Mouse (Mus musculus) adrenal gland, adult 2 months (tissue): ENCODE results near the gene Col6a5. TPM values are rescaled to one million over a fixed set of nuclear protein-coding genes. Genes with fewer than 3 reads are reported as not detected.
"Not testable (repeated sequence)": the region's sequence is repeated elsewhere in the genome, so short reads cannot be mapped to it uniquely, and the experiment has no call there.

ENCODE experiments used
- DNase-seq: peaks from one replicate; pipeline ENCODE4 v3.0.0; 2021
- polyA plus RNA-seq: library from polyadenylated mRNA; depleted of rRNA; stranded (reverse); fragments of >200 nt; gene quantifications from 2 replicates; pipeline ENCODE4 v1.2.3, GENCODE M21; 2012
- total RNA-seq, 2 experiments: library from RNA; stranded (reverse); gene quantifications; 2 replicates each; pipeline ENCODE4 v1.2.3; 2021

The Col6a5 gene
- total and polyA plus RNA-seq, 3 experiments: 0.30 to 5.8 (median 1.8) TPM

DNA sequence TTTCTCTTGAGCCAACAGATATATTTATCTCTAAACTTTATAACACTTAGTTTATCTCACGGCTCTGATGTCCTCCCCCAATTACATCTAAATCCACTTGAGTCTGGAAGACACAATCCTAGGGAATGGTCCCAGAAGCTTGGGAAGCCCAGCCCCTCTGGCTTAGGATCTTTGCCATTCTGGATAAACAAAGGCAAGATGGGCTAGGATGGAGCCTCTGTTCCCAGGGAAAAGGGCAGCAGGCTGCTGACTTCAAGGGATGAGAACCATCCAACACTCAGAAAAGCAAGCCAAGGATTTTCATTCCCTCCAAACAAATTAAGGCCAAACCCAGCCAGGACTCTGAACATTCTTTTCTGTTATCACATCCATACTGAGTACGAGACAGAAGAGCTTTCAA, 51.1 kb downstream of the Col6a5 start:
- DNase-seq: no peak

DNA sequence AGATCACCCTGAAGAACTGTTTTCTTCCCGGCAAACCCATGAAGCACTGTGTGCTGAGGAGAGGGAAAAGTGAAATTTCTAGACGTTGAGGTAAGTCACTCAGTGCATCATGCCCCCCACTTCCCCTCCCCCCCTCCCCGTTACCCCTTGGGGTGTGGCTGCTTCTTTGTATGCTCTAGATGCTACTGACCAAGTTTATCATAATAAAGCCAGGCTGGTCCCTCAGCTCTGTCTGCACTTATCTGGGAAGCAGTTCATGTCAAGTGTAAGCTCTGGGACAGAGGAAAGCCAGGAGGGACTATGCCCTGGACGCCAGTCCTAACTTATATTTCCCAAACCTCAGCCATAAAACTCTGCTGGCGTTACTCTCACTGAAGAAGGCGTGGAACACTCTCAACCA, 53.0 kb downstream of the Col6a5 start:
- no peak for DNase-seq

DNA sequence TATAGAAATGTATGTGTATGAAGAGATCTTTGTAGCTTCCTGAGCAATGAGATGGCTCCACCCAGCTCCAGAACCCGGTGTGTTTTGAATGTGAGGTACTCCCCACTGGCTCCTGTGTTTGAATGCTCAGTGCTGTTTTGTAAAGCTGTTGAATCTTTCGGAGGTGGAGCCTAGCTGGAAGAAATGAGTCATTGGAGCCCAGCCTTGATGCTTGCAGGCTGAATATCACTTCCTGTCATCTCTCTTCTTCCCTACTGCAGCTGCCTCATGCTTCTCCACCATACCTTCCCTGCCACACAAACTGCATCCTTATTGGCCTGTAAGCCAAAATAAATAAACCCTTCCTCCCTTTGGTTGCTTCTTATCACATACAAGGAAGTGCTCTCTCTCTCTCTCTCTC, 72.9 kb downstream of the Col6a5 start:
- DNase-seq: peak; percentile 66

DNA sequence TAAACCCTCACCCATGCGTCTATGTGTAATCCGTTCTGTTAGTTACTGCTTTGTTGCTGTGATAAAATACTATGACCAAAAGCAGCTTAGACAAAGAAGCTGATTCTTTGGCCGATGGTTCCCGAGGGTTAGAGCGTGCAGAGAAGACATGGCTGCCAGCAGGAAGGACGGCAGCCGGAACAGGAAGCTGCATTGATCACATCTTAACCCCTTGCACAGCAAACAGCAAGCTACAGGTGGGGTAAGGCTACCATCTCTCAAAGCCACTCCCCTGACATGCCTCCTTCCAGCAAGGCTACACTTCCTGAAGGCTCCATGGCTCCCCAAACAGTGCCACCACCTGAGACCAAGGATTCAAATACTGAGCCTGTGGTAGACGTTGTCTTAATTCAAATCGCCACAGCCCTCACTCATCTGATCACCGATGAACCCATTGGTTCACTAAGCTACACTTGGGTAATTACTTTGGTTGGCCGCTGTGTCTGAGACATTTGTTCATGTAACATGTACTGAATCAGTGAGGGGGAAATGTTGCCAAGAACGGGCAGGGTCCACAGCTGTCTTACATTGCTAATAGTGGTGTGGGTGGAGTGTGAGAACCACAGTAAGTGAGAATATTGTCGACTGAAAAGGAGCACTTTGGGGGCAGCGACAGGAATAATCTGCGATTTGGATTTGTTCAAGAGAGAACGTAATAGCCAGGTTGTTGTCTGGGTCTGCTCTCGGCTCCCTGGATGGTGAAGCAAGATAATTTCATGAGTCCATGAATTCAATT, 75.6 kb downstream of the Col6a5 start:
- DNase-seq: no peak

DNA sequence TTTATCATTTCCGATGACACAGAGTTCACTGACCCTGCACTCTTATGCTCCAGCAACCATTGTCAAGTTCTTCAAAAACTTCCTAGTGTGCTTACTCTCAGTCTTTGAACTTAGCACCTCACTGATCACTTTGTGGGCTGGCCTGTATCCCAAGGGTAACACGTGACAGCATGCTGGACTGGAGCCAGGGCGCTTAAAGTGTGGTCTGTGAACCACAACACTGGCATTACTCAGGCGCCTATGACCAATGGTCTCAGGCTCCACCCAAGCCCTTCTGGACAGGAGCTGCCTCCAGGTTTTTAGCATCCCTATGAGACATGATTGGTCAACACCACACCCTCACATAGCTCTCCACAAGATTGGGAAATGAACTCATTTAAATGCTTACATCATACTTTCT, 79.7 kb downstream of the Col6a5 start:
- peak; percentile 23 for DNase-seq

DNA sequence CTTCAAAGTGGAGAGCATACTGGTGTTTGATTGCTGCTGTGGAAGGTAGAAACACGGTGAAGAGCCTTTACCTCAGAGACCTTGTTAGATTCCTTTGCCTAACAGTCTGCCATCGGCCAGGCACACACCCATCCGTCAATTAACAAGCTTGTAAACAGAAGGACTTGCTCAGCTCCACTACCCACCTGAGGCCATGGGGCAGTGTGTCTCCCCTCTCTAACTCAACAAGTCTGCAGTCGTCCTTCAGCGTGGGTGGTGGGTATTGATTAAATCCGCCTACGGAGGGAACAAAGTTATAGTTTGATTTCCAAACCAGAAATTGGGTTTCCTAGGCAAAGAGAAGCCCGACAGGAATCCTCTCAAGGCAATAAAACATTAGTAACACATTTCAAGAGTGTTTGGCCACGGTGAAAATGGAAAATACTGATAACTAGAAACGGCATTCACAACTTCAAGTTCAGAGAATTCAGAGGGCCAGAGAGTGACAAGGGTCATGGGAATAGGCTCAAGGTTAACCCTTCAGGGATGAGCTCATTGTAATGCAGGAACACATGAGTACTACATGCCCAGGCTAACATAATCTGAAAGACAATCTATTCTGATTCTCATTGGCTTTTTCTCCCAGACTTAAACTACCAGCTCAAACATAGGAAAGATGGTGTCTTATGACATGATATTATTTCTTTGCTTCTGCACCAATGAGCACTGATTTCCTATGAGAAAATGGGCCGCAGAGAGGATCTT, 81.9 kb downstream of the Col6a5 start:
- DNase-seq: no peak

DNA sequence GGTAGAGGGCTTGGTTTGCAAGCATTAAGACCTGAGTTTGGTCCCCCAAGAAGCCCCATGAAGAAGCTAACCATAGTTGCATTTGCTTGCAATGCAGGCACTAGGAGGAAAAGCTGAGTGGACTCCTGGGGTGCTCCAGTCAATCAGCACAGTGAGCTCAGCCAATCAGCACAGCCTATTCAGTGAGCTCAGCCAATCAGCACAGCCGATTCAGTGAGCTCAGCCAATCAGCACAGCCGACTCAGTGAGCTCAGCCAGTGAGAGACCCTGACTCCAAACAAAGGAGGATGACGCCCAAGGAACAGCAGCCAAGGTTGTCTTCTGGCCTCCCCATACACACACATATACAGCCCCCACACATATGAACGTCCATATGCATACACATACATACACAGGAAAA, 84.3 kb downstream of the Col6a5 start:
- DNase-seq: no peak

DNA sequence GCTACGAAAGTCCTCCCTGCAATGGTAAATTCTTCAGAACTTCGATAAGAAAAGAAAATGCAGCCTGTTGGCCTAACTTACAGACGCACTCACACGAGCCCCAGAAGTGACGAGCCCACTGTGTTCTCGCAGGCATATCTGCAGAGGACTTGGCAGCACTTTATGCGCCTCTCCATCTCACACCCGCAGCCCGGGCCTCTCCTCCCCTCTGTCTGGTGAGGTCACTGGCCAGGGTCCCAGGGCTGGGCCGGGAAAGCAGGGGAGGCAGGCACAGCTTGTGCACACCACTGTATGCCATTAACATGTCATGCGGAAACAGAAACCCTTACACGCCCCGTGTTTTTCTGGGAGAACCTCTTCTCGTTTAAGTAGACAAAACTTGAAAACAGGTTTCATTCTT, 88.8 kb downstream of the Col6a5 start:
- no peak for DNase-seq

DNA sequence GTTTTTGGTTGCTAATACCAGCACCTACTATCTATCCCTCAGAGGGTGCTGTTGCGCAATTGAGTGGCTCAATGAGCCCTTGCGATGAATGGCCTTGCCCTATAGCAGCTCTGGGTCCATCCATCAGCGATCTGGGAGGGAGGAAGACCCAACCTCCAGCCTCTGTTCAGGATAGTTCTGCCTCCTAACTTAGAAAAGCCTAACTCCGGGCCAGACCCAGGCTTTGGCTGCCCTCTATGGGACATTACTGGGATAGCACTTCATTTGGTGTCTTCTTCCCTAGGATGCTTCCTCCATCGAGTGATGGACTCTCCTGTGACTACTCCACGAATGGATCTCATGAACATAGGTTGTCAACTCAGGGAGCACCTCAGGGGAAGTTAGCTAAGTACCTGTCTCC, 102.7 kb downstream of the Col6a5 start:
- DNase-seq: peak; percentile 75

DNA sequence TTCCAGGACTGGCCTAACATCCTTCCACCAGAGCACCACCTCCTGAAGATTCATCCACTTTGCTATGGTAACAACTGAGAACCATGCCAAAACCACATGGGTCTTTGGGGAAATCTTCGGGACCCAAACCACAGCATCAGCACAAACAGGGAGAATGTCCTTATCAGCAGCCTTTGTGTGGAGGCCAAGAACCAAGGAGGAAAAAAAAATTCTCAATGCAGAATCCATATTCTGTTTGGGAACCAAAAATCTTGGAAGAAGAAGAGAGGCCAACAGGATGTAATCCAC, 107.7 kb downstream of the Col6a5 start:
- no peak for DNase-seq

DNA sequence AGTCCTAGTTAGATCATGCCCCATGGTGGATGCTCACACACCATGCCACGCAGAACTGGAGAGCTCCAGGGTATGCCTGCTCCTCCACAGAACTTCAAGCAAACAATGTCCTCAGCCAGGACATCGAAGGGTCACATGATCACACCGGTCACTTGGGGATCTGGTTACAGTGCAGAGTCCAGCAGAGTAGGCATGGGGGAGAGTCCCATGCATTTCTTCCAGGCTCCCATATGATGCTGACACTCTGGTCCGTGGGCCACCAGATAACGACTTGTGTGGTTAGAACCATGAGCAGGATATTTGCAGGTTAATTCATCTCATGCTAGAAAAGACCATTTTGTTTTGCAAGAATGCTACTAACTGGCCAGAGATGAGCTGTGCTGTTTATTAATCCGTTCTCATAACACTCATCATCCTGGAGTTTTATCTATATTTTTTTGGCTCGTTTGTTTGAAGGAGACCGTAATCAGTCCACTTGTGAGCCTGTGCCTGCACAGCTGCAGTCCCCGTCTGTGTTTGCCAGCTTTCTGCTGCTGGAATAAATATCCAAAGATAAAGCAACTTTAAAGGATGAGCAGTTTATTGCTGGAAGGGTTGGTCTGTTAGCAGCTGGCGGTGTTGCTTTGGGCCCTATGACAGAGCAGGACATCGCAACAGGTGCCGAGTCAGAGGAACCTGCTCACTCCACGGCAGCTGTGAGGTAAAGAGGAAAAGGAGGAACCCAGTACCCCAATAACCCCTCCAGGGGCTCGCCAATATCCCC, 108.2 kb downstream of the Col6a5 start:
- DNase-seq: no peak

DNA sequence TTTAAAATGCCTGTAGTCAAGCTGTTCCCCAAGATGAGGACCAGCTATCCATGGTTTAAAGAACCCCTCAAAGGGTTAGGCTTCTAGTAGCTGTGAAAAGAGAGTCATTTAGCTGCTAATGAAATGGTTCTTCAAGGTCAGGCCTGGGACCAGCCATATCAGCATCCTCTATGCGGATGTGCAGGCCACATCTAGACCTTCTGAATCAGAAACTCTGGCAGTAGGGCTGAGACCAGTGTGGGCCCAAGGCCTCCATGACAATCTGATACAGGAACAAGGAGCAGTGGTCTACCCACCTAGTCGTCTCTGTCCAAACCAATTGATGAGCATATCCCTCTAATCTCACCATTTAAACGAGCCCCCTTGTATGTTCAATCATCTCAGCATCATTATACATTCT, 109.4 kb downstream of the Col6a5 start:
- no peak for DNase-seq

DNA sequence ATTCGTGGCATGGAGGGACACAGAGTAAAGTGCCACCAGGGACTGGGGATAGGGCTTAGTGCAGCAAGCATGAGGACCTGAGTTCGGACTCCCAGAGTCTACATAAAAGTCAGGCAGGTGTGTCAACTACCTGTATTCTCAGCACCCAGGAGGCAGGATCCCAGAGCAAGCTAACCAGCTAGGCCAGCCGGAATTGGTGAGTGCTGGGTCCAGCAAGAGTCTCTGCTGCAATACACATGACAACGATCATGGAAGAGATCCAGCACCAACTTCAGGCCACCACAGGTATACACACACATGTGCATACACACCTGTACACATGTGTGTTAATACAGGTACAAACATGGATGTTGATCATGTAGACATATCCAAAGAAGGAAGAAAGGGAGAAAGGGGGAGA, 112.0 kb downstream of the Col6a5 start:
- DNase-seq: no peak

DNA sequence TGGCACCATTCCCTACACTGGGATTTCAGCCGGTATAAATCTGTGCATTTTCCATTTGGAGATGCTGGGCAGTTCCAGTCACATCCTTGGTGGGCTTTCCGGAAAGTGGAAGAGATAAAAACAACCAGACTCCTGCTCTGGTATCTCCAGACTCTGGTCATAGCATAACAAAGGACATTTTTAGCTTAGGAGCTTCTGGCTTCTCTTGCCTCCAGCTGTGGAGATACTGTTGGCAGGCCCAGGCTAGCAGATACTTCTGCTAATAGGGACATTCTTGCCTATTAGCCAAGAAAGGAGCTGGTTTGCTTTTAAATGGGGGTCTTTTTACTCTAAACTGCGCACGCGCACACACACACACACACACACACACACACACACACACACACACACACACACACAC, 113.2 kb downstream of the Col6a5 start:
- no peak for DNase-seq

DNA sequence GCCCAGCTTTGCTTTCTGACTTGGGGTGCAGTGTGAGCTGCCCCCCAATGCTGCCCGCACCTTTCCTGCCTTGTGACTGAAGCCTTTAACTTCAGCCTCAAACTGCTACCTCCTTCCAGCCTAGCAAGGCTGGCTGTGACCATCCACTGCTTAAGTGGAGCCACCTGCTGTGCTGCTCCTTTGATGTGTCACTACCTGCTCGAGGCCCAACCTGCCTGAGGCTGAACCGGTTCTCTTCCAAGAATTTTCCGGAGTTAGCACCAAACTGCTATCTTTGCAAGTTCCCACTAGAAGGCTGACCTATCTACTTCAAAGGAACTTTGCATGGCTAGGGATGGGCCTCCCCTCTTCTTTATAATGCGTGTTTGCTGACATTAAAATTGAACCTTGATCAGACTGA, 119.1 kb downstream of the Col6a5 start:
- DNase-seq: not testable (repeated sequence)

DNA sequence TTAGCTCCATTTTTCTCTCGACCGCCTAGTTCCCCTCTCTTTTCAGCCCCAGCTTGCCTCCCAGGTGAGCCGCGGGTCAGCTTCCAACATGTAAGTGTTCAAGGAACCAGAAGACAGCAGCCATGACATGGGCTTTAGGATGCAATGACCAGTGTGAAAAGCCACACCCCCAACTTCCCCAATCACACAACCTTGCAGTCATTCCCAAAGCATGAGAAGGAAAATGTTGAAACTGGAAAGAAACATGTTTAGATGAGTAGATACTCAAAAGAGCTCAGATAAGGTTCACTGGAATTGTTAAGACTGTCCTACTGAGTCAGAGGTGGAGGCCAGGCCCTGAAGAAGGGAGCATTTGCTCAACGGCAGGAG, 121.3 kb downstream of the Col6a5 start:
- no peak for DNase-seq

DNA sequence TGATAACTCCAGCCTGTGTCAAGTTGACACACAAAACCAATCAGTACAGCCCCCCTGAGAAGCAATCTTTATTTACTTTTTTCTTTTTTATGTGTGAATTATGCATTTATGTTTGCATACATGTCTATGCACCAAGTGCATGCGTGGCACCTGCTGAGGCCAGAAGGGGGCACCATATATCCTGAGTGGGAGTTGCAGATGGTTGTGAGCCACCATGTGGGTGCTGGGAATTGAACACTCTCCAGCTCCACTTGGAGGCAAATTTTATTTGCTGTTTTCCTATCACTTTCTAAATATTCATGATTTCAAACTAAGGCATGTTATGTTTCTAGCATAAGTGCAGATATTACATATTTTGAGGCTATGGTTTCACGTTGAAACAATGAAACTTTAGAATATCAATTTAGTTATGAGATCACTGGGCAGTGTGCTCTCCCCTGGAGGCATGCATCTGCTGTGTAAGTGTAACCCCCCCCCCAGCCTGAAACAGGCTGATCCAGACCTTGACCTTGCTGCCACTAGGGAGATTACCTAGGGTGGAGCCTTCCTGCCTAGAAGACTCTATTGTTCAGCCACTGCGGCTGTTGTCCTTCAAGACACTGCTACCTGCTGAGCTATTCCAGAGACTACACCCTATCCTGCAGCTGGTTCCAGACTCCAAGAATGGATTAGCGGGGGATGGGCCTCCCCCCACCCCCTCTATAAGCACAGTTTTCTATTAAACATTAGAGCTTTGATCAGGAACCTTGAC, 121.9 kb downstream of the Col6a5 start:
- no peak for DNase-seq

DNA sequence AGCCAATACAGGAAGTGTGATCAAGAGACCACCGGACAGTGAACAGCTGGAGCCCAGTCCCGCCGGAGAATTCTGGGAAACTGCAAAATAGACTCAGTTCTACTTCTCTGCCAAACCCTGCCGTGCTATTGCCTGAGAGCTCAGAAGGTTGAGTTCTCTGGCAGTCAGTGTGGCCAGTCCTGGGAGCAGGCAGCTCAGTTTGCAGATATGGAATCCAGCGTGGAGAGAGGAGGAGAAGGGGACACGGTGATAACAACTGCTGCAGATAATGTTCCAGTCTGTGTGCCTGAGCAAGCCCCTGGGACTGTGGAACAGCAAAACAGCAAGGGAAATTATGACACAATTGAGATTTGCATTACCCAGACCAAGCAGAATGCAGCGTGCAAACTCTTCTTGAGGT, 124.9 kb downstream of the Col6a5 start:
- DNase-seq: no peak

DNA sequence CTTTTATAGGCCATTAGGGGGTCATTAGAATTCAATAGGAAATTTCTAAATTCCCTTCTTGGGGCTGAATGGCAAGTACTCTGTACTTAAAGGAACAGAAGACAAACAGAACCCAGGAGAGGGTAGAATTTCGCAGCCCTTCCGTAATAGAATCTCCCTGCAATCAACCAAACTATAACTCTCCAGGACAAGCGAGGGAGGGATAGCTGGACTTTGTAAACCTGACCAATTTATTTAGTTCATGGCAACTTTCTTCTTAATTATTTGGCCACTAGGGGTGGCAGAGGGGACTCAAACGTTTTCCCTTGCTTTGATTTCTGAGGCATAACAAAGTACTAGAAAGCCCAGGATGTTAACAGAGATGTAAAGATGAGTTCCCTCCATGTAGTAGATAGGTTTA, 125.6 kb downstream of the Col6a5 start:
- no peak for DNase-seq

DNA sequence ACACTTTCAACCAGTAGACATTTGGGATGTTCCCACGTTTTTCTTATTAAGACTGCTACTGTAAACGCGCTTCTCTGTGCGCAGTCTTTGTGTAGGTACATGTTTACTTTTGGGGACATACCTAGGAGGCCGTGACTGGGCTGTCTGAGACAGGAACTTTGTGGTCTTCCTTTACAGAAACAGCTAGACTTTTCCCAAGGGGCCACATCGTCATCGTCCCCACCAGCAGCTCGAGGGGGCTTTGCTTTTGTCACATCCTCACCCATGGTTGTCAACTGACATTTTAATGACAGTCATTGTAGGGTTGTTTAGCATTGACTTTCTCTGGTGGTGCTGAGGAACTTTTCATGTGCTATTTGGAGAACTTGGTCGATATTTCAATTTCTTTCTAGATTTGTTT, 129.2 kb downstream of the Col6a5 start:
- DNase-seq: no peak

DNA sequence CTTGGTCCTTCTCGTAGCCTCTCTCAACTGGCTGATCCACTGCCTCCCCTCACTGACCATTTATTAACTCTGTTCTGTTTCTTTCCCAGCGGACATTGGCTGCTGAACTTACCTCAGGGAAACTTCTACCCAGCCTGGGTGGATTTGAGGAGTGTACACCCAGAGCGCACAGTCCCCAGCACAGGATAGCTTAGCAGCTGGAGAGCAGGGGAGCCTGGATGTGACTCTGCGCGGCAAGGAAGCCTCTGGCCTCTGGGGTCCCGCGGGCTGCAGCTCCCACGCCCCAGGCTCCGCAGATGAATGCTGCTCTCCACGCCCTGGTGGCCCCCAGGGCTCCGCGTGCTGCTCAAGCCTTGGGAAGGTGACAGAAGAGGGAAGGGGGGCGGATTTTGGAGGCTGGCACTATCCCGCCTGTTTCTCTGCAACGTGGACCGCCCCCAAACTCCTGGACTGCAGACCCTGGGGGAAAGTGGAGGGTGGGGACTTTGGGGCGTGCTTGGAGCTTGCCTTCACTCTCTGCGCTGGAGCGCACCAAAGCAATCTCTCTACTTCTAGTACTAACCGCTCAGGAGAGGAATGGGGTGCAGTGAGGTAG, 132.6 kb downstream of the Col6a5 start, which contains the start of gene Col6a6:
Gene Col6a6 (minus strand): TSS at position 370 of the 595 bp plus-strand sequence.
- no peak for DNase-seq

DNA sequence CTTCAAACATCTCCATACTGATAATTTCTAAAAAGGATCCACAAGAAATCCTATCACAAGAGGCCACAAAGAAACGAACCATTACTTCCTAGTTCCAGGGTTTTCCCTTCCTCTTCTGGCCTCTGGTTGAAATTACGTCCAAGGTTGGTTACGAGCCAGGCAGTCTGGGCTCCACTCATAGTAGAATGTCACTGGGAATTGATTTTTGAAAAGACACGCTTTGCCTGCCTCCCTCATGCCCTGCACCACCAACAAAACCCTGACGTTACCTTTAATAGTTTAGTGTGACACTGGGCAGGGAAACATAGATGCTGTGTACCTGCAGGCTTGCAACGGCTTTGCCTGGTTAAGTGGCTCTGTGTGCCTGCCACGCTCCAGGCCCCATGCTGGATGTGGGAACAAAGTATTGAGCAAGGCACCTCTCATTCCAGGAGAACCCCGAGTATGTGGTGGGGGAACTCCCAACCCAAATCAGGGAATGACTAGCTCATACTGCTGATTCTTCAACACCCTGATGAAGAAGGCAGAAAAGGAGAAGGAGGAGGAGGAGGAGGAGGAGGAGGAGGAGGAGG, 133.3 kb downstream of the Col6a5 start:
- no peak for DNase-seq
